Mouse (Mus musculus): ENCODE data around the gene Itsn1. TPM values are rescaled to one million over a fixed set of nuclear protein-coding genes. Genes with fewer than 3 reads are reported as not detected.

Itsn1 gene
- polyA plus RNA-seq, 1 experiment from 2014 or later, result 61.2 TPM

GRCm38 (mm10) chr16:91865570-91866257 is 136.6 kb downstream of the Itsn1 start:
- H3K27me3 ChIP-seq (ENCODE audit: control insufficient read depth, insufficient read depth, low read length), result no peaks in the 10 kb centered on the region
- H3K9ac ChIP-seq (ENCODE audit: low read length), result no peak overlapping the region
- WGBS, result 86% methylated on average over 7 of the region's 7 CpGs
- H3K4me1 ChIP-seq (ENCODE audit: control insufficient read depth, insufficient read depth, low read length), result peaks cover 3% of the 10 kb centered on the region; the same call in 1 of the 2 replicates
- no peaks in the 10 kb centered on the region for H3K9me3 ChIP-seq (ENCODE audit: control insufficient read depth, low read length)
- no peak overlapping the region for H3K4me3 ChIP-seq (ENCODE audit: low read depth, low read length)
- DNase-seq (ENCODE audit: low spot score), result no peak
- peaks cover 11% of the 10 kb centered on the region for H3K36me3 ChIP-seq (ENCODE audit: control insufficient read depth, insufficient read depth, low read length)
- ATAC-seq (ENCODE audit: insufficient read depth, low FRiP score, low TSS enrichment), result no peak
- no peak overlapping the region for H3K27ac ChIP-seq (ENCODE audit: low read depth, low read length)
- no peak overlapping the region for H3K4me2 ChIP-seq (ENCODE audit: low read depth)

GRCm38 (mm10) chr16:91866258-91866634 is 137.2 kb downstream of the Itsn1 start:
- ATAC-seq (ENCODE audit: insufficient read depth, low FRiP score, low TSS enrichment), result no peak
- Histone ChIP-seq H3K9ac (ENCODE audit: low read length) (no peak overlapping the region), H3K4me1 (ENCODE audit: control insufficient read depth, insufficient read depth, low read length) (peaks cover 3% of the 10 kb centered on the region; the same call in 1 of the 2 replicates), H3K36me3 (ENCODE audit: control insufficient read depth, insufficient read depth, low read length) (peaks cover 11% of the 10 kb centered on the region), H3K4me3 (ENCODE audit: low read depth, low read length) (no peak overlapping the region), H3K27ac (ENCODE audit: low read depth, low read length) (no peak overlapping the region), H3K4me2 (ENCODE audit: low read depth) (no peak overlapping the region), H3K9me3 (ENCODE audit: control insufficient read depth, low read length) (no peaks in the 10 kb centered on the region), H3K27me3 (ENCODE audit: control insufficient read depth, insufficient read depth, low read length) (no peaks in the 10 kb centered on the region)
- DNase-seq (ENCODE audit: low spot score), result no peak
- 88% methylated on average over 5 of the region's 5 CpGs for WGBS

GRCm38 (mm10) chr16:91867672-91868071 is 138.6 kb downstream of the Itsn1 start:
- Histone ChIP-seq H3K27me3 (ENCODE audit: control insufficient read depth, insufficient read depth, low read length) (no peaks in the 10 kb centered on the region), H3K4me3 (ENCODE audit: low read depth, low read length) (no peak overlapping the region), H3K4me2 (ENCODE audit: low read depth) (no peak overlapping the region), H3K27ac (ENCODE audit: low read depth, low read length) (no peak overlapping the region), H3K4me1 (ENCODE audit: control insufficient read depth, insufficient read depth, low read length) (no peaks in the 10 kb centered on the region), H3K36me3 (ENCODE audit: control insufficient read depth, insufficient read depth, low read length) (peaks cover 11% of the 10 kb centered on the region), H3K9ac (ENCODE audit: low read length) (no peak overlapping the region), H3K9me3 (ENCODE audit: control insufficient read depth, low read length) (no peaks in the 10 kb centered on the region)
- DNase-seq (ENCODE audit: low spot score), result no peak
- whole genome bisulfite sequencing, result 94% methylated on average over 8 of the region's 8 CpGs
- no peak for ATAC-seq (ENCODE audit: insufficient read depth, low FRiP score, low TSS enrichment)

GRCm38 (mm10) chr16:91868943-91869911 is 140.1 kb downstream of the Itsn1 start:
- H3K4me1 ChIP-seq (ENCODE audit: control insufficient read depth, insufficient read depth, low read length), result no peaks in the 10 kb centered on the region
- DNase-seq (ENCODE audit: low spot score), result no peak
- 96% methylated on average over 28 of the region's 28 CpGs for WGBS
- H3K27me3 ChIP-seq (ENCODE audit: control insufficient read depth, insufficient read depth, low read length), result no peaks in the 10 kb centered on the region
- H3K9ac ChIP-seq (ENCODE audit: low read length), result no peak overlapping the region
- H3K36me3 ChIP-seq (ENCODE audit: control insufficient read depth, insufficient read depth, low read length), result peaks cover 6% of the 10 kb centered on the region
- ATAC-seq (ENCODE audit: insufficient read depth, low FRiP score, low TSS enrichment), result no peak
- no peaks in the 10 kb centered on the region for H3K9me3 ChIP-seq (ENCODE audit: control insufficient read depth, low read length)
- H3K4me2 ChIP-seq (ENCODE audit: low read depth), result no peak overlapping the region
- H3K27ac ChIP-seq (ENCODE audit: low read depth, low read length), result no peak overlapping the region
- no peak overlapping the region for H3K4me3 ChIP-seq (ENCODE audit: low read depth, low read length)

GRCm38 (mm10) chr16:91870158-91870582 is 141.1 kb downstream of the Itsn1 start:
- no peak overlapping the region for H3K4me3 ChIP-seq (ENCODE audit: low read depth, low read length)
- H3K27me3 ChIP-seq (ENCODE audit: control insufficient read depth, insufficient read depth, low read length), result no peaks in the 10 kb centered on the region
- no peak overlapping the region for H3K27ac ChIP-seq (ENCODE audit: low read depth, low read length)
- no peak for DNase-seq (ENCODE audit: low spot score)
- no peak overlapping the region for H3K9ac ChIP-seq (ENCODE audit: low read length)
- H3K36me3 ChIP-seq (ENCODE audit: control insufficient read depth, insufficient read depth, low read length), result peaks cover 2% of the 10 kb centered on the region
- no peak for ATAC-seq (ENCODE audit: insufficient read depth, low FRiP score, low TSS enrichment)
- 97% methylated on average over 6 of the region's 6 CpGs for WGBS
- H3K9me3 ChIP-seq (ENCODE audit: control insufficient read depth, low read length), result no peaks in the 10 kb centered on the region
- H3K4me1 ChIP-seq (ENCODE audit: control insufficient read depth, insufficient read depth, low read length), result 0 out of 2 replicates have a peak, but pooled peaks cover under 1% of the 10 kb centered on the region
- no peak overlapping the region for H3K4me2 ChIP-seq (ENCODE audit: low read depth)

DNA sequence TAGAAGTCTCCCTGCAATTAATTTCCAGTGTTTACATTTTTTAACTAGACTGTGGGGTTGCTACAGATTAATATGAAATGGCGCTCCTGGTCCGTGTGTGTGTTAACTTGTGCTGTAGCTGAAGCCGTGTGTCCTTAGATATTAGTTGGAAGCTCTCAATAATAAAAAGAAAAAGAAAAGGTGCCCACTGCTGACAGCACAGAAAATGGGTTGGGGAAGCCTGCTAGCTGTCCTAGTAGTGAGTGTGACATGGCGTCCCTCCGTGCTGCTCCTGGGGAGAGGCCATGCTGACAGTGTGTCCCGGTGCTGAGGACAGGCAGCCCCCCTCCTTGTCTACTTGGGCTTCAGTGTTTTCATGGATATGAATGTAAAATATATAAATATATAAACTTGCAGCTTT is 142.1 kb downstream of the Itsn1 start:
- Histone ChIP-seq H3K27me3 (ENCODE audit: control insufficient read depth, insufficient read depth, low read length) (no peaks in the 10 kb centered on the region), H3K4me3 (ENCODE audit: low read depth, low read length) (no peak overlapping the region), H3K27ac (ENCODE audit: low read depth, low read length) (no peak overlapping the region), H3K36me3 (ENCODE audit: control insufficient read depth, insufficient read depth, low read length) (peaks cover 2% of the 10 kb centered on the region), H3K9me3 (ENCODE audit: control insufficient read depth, low read length) (no peaks in the 10 kb centered on the region), H3K4me2 (ENCODE audit: low read depth) (no peak overlapping the region), H3K4me1 (ENCODE audit: control insufficient read depth, insufficient read depth, low read length) (0 out of 2 replicates have a peak, but pooled peaks cover 3% of the 10 kb centered on the region), H3K9ac (ENCODE audit: low read length) (no peak overlapping the region)
- ATAC-seq (ENCODE audit: insufficient read depth, low FRiP score, low TSS enrichment) (no peak), DNase-seq (ENCODE audit: low spot score) (no peak)
- 93% methylated on average over 6 of the region's 6 CpGs for WGBS

DNA sequence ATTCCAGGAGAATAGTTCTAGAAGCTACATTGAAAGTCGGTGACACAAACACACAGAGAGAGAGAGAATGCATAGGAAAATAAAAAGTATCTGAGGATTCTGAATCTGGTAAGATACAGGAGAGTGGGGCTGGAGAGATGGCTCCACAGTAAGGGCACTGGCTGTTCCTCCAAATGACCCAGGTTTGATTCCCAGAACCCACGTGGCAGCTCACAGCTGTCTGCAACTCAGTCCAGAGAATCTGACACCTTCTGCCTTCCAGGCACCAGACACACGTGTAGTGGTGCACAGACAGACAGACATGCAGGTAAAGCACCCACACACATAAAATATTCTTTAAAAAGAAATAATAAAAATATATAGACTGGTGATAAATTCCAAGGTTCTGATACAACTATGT is 144.6 kb downstream of the Itsn1 start:
- Histone ChIP-seq H3K27ac (ENCODE audit: low read depth, low read length) (no peak overlapping the region), H3K36me3 (ENCODE audit: control insufficient read depth, insufficient read depth, low read length) (peaks cover 2% of the 10 kb centered on the region), H3K9me3 (ENCODE audit: control insufficient read depth, low read length) (no peaks in the 10 kb centered on the region), H3K27me3 (ENCODE audit: control insufficient read depth, insufficient read depth, low read length) (no peaks in the 10 kb centered on the region), H3K4me2 (ENCODE audit: low read depth) (no peak overlapping the region), H3K9ac (ENCODE audit: low read length) (no peak overlapping the region), H3K4me3 (ENCODE audit: low read depth, low read length) (no peak overlapping the region), H3K4me1 (ENCODE audit: control insufficient read depth, insufficient read depth, low read length) (0 out of 2 replicates have a peak, but pooled peaks cover 3% of the 10 kb centered on the region)
- no peak for DNase-seq (ENCODE audit: low spot score)
- 78% methylated on average over 3 of the region's 3 CpGs for WGBS
- no peak for ATAC-seq (ENCODE audit: insufficient read depth, low FRiP score, low TSS enrichment)

GRCm38 (mm10) chr16:91875567-91876344 is 146.7 kb downstream of the Itsn1 start:
- Histone ChIP-seq H3K27me3 (ENCODE audit: control insufficient read depth, insufficient read depth, low read length) (no peaks in the 10 kb centered on the region), H3K36me3 (ENCODE audit: control insufficient read depth, insufficient read depth, low read length) (no peaks in the 10 kb centered on the region; the same call in 1 of the 2 replicates), H3K4me3 (ENCODE audit: low read depth, low read length) (no peak overlapping the region)

More at GRCm38 (mm10) chr16:91875567-91876344, 146.7 kb downstream of the Itsn1 start:
- H3K9ac ChIP-seq (ENCODE audit: low read length), result no peak overlapping the region
- DNase-seq (ENCODE audit: low spot score) (no peak), ATAC-seq (ENCODE audit: insufficient read depth, low FRiP score, low TSS enrichment) (no peak)
- WGBS, result 39% methylated on average over 4 of the region's 4 CpGs
- no peak overlapping the region for H3K4me2 ChIP-seq (ENCODE audit: low read depth)
- H3K4me1 ChIP-seq (ENCODE audit: control insufficient read depth, insufficient read depth, low read length), result 0 out of 2 replicates have a peak, but pooled peaks cover 3% of the 10 kb centered on the region
- no peak overlapping the region for H3K27ac ChIP-seq (ENCODE audit: low read depth, low read length)
- H3K9me3 ChIP-seq (ENCODE audit: control insufficient read depth, low read length), result no peaks in the 10 kb centered on the region

All from neural tube, embryonic 11.5 days (tissue).